Mouse (Mus musculus) hindbrain, embryonic 13.5 days (tissue): ENCODE results near the gene Olfr952. TPM values are rescaled to one million over a fixed set of nuclear protein-coding genes. Genes with fewer than 3 reads are reported as not detected.

Source experiments
- ATAC-seq: fragments of 200-750 bp; cut with Nextera tagmentation; 2 replicates; pipeline ENCODE4 v1.8.0; 2017; ENCODE audit warnings: moderate TSS enrichment; ENCODE audit not compliant: low FRiP score
- H3K27ac ChIP-seq: fragments of 300-500 bp; sonication (generic); 2 replicates; pipeline ENCODE4 v1.5.1; 2015; ENCODE audit warnings: inconsistent platforms, mild to moderate bottlenecking, moderate library complexity
- H3K27me3 ChIP-seq: fragments of 300-500 bp; sonication (generic); 2 replicates; pipeline ENCODE4 v1.6.1; 2015; ENCODE audit warnings: mild to moderate bottlenecking, inconsistent platforms
- H3K36me3 ChIP-seq: fragments of 300-500 bp; sonication (generic); 2 replicates; pipeline ENCODE4 v1.6.1; 2015; ENCODE audit warnings: mild to moderate bottlenecking, inconsistent platforms
- H3K4me1 ChIP-seq: fragments of 300-500 bp; sonication (generic); replicated peaks from 2 replicates; pipeline ENCODE4 v1.6.1; 2015; ENCODE audit warnings: inconsistent platforms
- H3K4me2 ChIP-seq: fragments of 300-500 bp; sonication (generic); 2 replicates; pipeline ENCODE4 v1.6.1; 2015; ENCODE audit warnings: inconsistent platforms, mild to moderate bottlenecking, moderate library complexity
- H3K4me3 ChIP-seq: fragments of 300-500 bp; sonication (generic); 2 replicates; pipeline ENCODE4 v1.5.1; 2015; ENCODE audit warnings: mild to moderate bottlenecking, inconsistent platforms
- H3K9ac ChIP-seq: fragments of 300-500 bp; sonication (generic); 2 replicates; pipeline ENCODE4 v1.6.1; 2015; ENCODE audit warnings: mild to moderate bottlenecking, inconsistent platforms
- H3K9me3 ChIP-seq: fragments of 300-500 bp; sonication (generic); 2 replicates; pipeline ENCODE4 v1.6.1; 2016; ENCODE audit warnings: inconsistent platforms
- WGBS: fragments of 180-500 bp; shearing (Covaris S2); methylation state at CpG from one replicate; pipeline ENCODE4 v1.1.7; 2015; 5-methylcytosine and 5-hydroxymethylcytosine counted together
- polyA plus RNA-seq: library from polyadenylated mRNA; unstranded; fragments of >200 nt; fragmentation: Nextera tagmentation; extraction: Ambion mirVana; gene quantifications from 2 replicates; pipeline ENCODE4 v1.2.1, GENCODE M21; 2015

Olfr952 gene
- not detected in 2 replicates for polyA plus RNA-seq

- H3K9me3 ChIP-seq, result no peaks in the 10 kb centered on the region
- no peaks in the 10 kb centered on the region for H3K27me3 ChIP-seq
- H3K4me2 ChIP-seq, result no peak within 1 kb of the TSS
- H3K27ac ChIP-seq, result no peak within 1 kb of the TSS
- no peak within 1 kb of the TSS for H3K4me3 ChIP-seq
- no peaks in the 10 kb centered on the region for H3K36me3 ChIP-seq
- ATAC-seq, result no peak
- H3K4me1 ChIP-seq, result no peaks in the 10 kb centered on the region
- no peak within 1 kb of the TSS for H3K9ac ChIP-seq
Observed at GRCm38 (mm10) chr9:39427048-39427447, at the start of gene Olfr952. TSS of gene Olfr952 (minus strand) at chr9:39427148.

GRCm38 (mm10) chr9:39471844-39472243, 44.9 kb upstream of the Olfr952 start, which contains the start of gene Olfr955:
TSS of gene Olfr955 (minus strand) at chr9:39471944.
- H3K9ac ChIP-seq, result no peak within 1 kb of the TSS
- H3K4me3 ChIP-seq, result no peak within 1 kb of the TSS
- H3K4me1 ChIP-seq, result no peaks in the 10 kb centered on the region
- 60% methylated on average over 1 of the region's 1 CpGs for WGBS
- no peak for ATAC-seq
- H3K9me3 ChIP-seq, result no peaks in the 10 kb centered on the region
- no peaks in the 10 kb centered on the region for H3K36me3 ChIP-seq
- no peak within 1 kb of the TSS for H3K4me2 ChIP-seq
- no peak within 1 kb of the TSS for H3K27ac ChIP-seq
- no peaks in the 10 kb centered on the region for H3K27me3 ChIP-seq

GRCm38 (mm10) chr9:39456401-39456800, 29.5 kb upstream of the Olfr952 start, which contains the start of gene Olfr954:
TSS of gene Olfr954 (plus strand) at chr9:39456701.
- no peaks in the 10 kb centered on the region for H3K27me3 ChIP-seq
- WGBS, result 89% methylated on average over 6 of the region's 6 CpGs
- H3K9me3 ChIP-seq, result no peaks in the 10 kb centered on the region
- H3K4me3 ChIP-seq, result no peak within 1 kb of the TSS
- ATAC-seq, result no peak
- H3K27ac ChIP-seq, result no peak within 1 kb of the TSS
- no peak within 1 kb of the TSS for H3K9ac ChIP-seq
- no peaks in the 10 kb centered on the region for H3K36me3 ChIP-seq
- H3K4me2 ChIP-seq, result no peak within 1 kb of the TSS
- no peaks in the 10 kb centered on the region for H3K4me1 ChIP-seq

- WGBS, result 91% methylated on average over 2 of the region's 2 CpGs
- Histone ChIP-seq H3K27me3 (no peaks in the 10 kb centered on the region), H3K4me3 (no peak within 1 kb of the TSS), H3K9ac (no peak within 1 kb of the TSS), H3K4me1 (no peaks in the 10 kb centered on the region), H3K36me3 (no peaks in the 10 kb centered on the region), H3K4me2 (no peak within 1 kb of the TSS), H3K27ac (no peak within 1 kb of the TSS), H3K9me3 (no peaks in the 10 kb centered on the region)
- no peak for ATAC-seq
Observed at GRCm38 (mm10) chr9:39387110-39387509, 39.8 kb downstream of the Olfr952 start, which contains the start of gene Olfr951. TSS of gene Olfr951 (plus strand) at chr9:39387410.

Other genes starting within 250 kb of the Olfr952 start
- not detected in 2 replicates for gene Olfr944, start 225.2 kb downstream of the Olfr952 start, polyA plus RNA-seq
- gene Olfr1537, start 177.2 kb downstream of the Olfr952 start, polyA plus RNA-seq, result not detected in 2 replicates
- gene Olfr945, start 150.3 kb downstream of the Olfr952 start, polyA plus RNA-seq, result not detected in 2 replicates
- gene Olfr948, start 101.1 kb downstream of the Olfr952 start, polyA plus RNA-seq, result not detected in 2 replicates
- gene Olfr951, start 39.7 kb downstream of the Olfr952 start, polyA plus RNA-seq, result not detected in 2 replicates
- gene Olfr954, start 29.6 kb upstream of the Olfr952 start, polyA plus RNA-seq, result not detected in 2 replicates
- not detected in 2 replicates for gene Olfr955, start 44.8 kb upstream of the Olfr952 start, polyA plus RNA-seq
- gene Olfr44, start 66.8 kb upstream of the Olfr952 start, polyA plus RNA-seq, result not detected in 2 replicates
- gene Olfr957, start 88.7 kb upstream of the Olfr952 start, polyA plus RNA-seq, result not detected in 2 replicates
- gene Olfr958, start 126.9 kb upstream of the Olfr952 start, polyA plus RNA-seq, result not detected in 2 replicates
- gene Olfr959, start 148.4 kb upstream of the Olfr952 start, polyA plus RNA-seq, result not detected in 2 replicates
- 63.0 and 69.8 TPM in 2 replicates for gene AW551984, start 177.3 kb upstream of the Olfr952 start, polyA plus RNA-seq
- gene Olfr148, start 183.5 kb upstream of the Olfr952 start, polyA plus RNA-seq, result not detected in 2 replicates
- gene Olfr960, start 194.2 kb upstream of the Olfr952 start, polyA plus RNA-seq, result not detected in 2 replicates
- not detected in 2 replicates for gene Olfr961, start 217.9 kb upstream of the Olfr952 start, polyA plus RNA-seq
- gene Olfr963, start 240.1 kb upstream of the Olfr952 start, polyA plus RNA-seq, result not detected in 2 replicates